Mouse (Mus musculus): ENCODE measurements around the gene Cacng5.

Cacng5 gene

DNA sequence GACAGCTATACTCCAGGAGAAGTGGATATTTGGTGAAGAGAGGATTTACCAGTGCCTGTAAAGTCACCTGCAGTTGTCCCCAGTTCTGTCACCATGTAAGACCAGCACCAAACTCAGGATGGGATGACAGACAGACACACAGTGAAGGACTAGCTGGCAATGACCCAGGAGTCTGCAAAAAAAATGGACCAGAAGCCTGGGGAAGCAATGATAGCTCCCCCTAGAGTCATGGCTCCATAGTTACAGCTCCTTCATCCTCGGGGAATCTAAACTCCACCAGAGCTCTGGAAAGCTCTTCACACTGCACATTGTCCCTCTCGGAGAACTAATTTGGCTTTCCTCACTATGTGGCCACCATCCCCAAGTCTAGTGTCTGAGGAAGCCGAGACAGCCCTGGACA, 1.5 kb downstream of the Cacng5 start:
- no peak for DNase-seq (ENCODE audit: low read depth, low spot score)
- no peaks in the 10 kb centered on the region for H3K36me3 ChIP-seq (ENCODE audit: control insufficient read depth, insufficient read depth, low read length, poor library complexity, severe bottlenecking)
- H3K27me3 ChIP-seq (ENCODE audit: control insufficient read depth, insufficient read depth, low read length, poor library complexity, severe bottlenecking) = peaks cover 3% of the 10 kb centered on the region

DNA sequence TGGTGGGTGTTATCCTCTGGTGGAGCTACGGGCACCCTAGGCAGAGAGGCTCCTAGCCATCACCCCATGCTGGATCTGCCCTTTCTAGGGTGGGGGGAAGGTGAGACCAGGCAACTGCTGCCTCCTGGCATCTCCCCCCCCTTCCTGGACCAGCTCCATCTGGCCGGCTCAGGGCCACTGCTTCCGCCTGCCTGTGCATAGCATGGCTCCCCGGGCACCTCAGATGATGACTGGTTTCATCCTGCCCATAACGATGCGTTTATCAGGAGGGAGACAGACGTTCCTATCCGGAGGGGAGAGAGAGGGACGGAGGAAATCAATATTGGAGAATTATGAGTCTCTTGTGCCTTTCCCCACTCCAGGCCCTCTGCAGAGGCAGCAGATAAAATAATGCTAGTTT, 9.5 kb downstream of the Cacng5 start:
- Histone ChIP-seq H3K27me3 (ENCODE audit: control insufficient read depth, insufficient read depth, low read length, poor library complexity, severe bottlenecking) (no peaks in the 10 kb centered on the region), H3K36me3 (ENCODE audit: control insufficient read depth, insufficient read depth, low read length, poor library complexity, severe bottlenecking) (no peaks in the 10 kb centered on the region)
- DNase-seq (ENCODE audit: low read depth, low spot score) = no peak

DNA sequence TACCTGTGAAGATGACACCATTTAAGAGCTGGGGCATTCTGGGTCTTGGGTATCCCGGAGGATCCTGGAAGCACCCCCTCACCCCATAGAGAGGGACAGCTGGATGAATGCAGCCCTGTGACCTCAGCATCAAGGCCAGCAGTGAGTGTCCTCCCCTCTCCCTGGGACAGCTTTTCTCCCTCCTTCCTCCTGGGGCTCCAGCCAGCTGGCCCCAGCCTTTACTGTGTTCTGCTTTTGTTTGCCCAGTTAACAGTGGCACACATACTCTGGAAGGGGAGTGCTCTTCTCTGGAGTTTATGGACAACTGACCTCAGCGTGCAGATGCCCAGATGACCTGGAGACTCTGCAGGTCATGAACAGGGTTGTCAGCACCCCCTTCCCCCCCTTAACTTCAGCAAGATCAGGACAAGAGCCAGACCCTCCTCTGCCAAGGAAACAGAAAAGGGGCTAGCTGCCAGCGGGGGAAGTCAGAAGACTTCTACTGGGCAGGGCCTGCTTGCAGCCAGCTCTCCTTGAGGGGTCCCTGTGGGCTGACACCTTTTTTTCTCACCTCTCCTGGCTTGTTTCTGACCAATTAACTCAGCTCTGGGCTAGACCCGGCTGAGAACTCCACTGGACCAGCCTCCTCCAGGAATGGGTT, 10.8 kb downstream of the Cacng5 start:
- H3K36me3 ChIP-seq (ENCODE audit: control insufficient read depth, insufficient read depth, low read length, poor library complexity, severe bottlenecking) = no peaks in the 10 kb centered on the region
- no peak for DNase-seq (ENCODE audit: low read depth, low spot score)
- no peaks in the 10 kb centered on the region for H3K27me3 ChIP-seq (ENCODE audit: control insufficient read depth, insufficient read depth, low read length, poor library complexity, severe bottlenecking)

DNA sequence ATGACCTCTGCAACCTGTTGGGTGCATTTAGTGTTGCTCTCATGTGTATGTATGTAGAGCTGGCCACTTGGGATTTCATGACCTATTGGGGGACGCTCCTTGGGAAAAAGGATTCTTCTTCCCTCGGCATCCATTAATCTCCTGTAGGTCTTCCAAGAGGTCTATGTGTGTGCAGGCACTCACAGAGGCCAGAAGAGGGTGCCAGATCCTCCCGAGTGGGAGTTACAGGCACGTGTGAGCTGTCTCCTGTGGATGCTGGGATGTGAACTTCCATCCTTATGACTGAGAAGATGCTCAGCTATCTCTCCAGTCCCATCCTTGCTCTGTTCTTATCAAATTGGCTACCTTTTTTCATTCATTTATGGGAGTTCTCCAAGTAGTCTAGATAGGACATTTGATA, 14.4 kb downstream of the Cacng5 start:
- H3K27me3 ChIP-seq (ENCODE audit: control insufficient read depth, insufficient read depth, low read length, poor library complexity, severe bottlenecking) = no peaks in the 10 kb centered on the region
- H3K36me3 ChIP-seq (ENCODE audit: control insufficient read depth, insufficient read depth, low read length, poor library complexity, severe bottlenecking) = no peaks in the 10 kb centered on the region
- no peak for DNase-seq (ENCODE audit: low read depth, low spot score)

DNA sequence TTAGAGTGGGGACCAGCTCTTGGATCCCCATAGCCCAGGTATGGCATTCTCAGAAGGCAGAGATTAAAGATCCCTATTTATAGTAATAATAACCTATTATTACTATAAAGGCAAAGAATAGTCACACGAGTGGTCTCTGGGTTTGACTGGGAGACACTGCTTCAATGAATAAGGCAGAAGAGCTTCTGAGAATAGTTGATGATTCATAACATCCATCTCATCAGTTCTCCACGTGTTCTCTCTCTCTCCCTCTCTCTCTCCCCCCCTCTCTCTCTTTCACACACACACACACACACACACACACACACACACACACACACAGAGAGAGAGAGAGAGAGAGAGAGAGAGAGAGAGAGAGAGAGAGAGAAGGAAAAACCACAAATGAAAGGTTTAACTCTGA, 16.2 kb downstream of the Cacng5 start:
- no peak for DNase-seq (ENCODE audit: low read depth, low spot score)
- H3K27me3 ChIP-seq (ENCODE audit: control insufficient read depth, insufficient read depth, low read length, poor library complexity, severe bottlenecking) = no peaks in the 10 kb centered on the region
- no peaks in the 10 kb centered on the region for H3K36me3 ChIP-seq (ENCODE audit: control insufficient read depth, insufficient read depth, low read length, poor library complexity, severe bottlenecking)

DNA sequence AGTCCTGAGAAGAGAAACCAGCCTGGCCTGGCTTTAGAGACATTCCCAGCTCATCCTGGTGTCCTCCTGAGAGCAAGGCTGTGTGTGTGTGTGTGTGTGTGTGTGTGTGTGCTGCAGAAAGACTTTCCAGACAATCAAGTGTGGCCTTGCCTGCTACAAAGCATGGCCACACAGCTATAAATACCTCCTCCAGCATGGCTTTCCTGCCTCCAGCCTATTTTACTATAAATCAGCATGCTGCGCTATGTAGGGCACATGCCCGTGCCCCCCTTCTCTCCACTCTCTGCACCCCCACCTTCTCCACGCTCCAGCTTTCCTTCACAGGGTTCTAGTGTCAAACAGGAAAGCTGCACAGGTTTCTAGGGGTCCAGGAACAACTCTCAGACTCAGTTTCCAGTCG, 19.2 kb downstream of the Cacng5 start:
- H3K36me3 ChIP-seq (ENCODE audit: control insufficient read depth, insufficient read depth, low read length, poor library complexity, severe bottlenecking) = no peaks in the 10 kb centered on the region
- no peak for DNase-seq (ENCODE audit: low read depth, low spot score)
- no peaks in the 10 kb centered on the region for H3K27me3 ChIP-seq (ENCODE audit: control insufficient read depth, insufficient read depth, low read length, poor library complexity, severe bottlenecking)

DNA sequence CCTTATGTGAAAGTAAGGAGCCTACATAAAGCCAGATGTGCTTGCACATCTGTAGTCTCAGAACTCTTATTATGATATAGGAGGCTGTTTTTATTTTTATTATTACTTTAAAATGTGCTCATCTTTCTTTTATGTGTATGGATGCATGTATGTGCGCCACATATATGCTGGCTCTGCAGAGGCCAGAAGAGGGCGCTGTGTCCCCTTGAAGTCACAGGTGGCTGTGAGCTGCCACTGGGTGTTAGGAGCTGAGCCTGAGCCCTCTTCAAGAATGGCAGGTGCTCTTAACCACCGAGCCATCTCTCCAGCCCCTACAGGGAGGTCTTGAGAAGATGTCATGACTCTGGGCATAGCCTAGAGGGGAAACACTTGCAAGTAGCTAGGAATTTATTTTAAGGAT, 23.5 kb downstream of the Cacng5 start:
- Histone ChIP-seq H3K36me3 (ENCODE audit: control insufficient read depth, insufficient read depth, low read length, poor library complexity, severe bottlenecking) (no peaks in the 10 kb centered on the region), H3K27me3 (ENCODE audit: control insufficient read depth, insufficient read depth, low read length, poor library complexity, severe bottlenecking) (no peaks in the 10 kb centered on the region)
- peak; percentile 12 for DNase-seq (ENCODE audit: low read depth, low spot score)

DNA sequence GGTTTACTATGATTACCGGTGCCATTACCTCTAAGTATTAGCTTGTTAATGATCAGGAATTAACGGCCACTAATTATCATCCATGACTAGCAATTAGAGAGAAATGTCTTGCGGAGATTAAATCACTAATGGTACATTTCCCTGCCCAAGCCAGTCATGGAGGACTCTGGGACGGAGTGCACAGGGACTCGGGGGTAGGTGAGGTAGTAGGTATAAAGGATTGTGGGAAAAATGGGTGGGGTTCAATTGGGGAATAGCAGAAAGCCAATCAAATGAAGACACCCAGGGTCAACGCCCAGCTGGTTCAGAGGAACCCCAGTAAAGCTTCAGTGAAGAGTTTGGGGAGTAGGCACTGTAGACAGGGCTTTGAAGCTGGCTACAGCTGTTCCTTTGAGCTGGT, 27.5 kb downstream of the Cacng5 start:
- Histone ChIP-seq H3K27me3 (ENCODE audit: control insufficient read depth, insufficient read depth, low read length, poor library complexity, severe bottlenecking) (no peaks in the 10 kb centered on the region), H3K36me3 (ENCODE audit: control insufficient read depth, insufficient read depth, low read length, poor library complexity, severe bottlenecking) (no peaks in the 10 kb centered on the region)
- no peak for DNase-seq (ENCODE audit: low read depth, low spot score)

DNA sequence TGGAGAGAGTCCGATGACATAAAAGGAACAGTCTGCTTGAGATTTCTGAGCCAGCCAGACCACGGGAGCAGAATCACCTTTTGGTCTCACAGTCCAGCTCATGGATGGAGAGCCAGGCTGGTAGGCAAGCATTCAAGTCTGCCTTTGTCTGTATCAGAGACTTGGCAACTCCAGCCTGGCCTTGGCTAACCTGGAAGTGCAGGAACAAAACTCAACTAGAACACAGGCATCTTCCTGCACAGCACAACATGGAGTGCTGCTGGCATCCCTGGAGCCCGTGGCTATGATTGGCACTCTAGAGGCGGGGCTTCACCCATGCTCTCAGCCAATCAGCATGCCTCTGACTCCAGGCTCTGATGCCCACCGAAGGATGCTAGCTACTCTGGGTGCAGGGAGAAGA, 38.0 kb downstream of the Cacng5 start:
- H3K36me3 ChIP-seq (ENCODE audit: control insufficient read depth, insufficient read depth, low read length, poor library complexity, severe bottlenecking) = no peaks in the 10 kb centered on the region
- H3K27me3 ChIP-seq (ENCODE audit: control insufficient read depth, insufficient read depth, low read length, poor library complexity, severe bottlenecking) = no peaks in the 10 kb centered on the region
- no peak for DNase-seq (ENCODE audit: low read depth, low spot score)

DNA sequence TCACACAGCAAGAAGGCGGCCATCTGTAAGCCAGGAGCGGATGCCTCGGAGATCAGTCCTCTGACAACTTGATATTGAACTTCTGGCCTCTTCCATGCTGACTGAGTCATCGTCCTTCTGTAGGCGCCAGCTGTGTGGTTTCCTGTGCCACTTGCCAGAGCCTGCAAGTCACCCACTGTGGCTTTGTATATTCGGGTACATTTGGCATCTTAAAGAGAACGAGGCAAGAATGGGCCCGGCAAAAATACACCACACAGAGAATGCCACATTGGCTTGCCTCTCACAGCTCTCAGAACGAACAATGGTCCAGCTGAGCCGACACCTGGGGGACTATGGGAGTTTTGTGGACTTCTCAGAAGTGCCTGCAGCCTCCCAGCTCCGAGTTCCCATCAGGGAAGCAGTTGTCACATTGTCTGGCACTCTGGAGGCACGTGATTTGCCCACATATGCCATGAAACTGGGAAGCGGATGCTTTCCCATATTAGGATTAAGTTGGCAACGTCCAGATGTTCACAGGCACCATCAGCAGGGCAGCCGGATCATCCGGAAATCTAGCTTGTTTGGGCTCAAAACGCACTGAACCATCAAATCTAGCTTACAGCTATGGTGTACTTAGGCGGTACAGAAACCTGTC, 38.9 kb downstream of the Cacng5 start:
- no peaks in the 10 kb centered on the region for H3K27me3 ChIP-seq (ENCODE audit: control insufficient read depth, insufficient read depth, low read length, poor library complexity, severe bottlenecking)
- no peak for DNase-seq (ENCODE audit: low read depth, low spot score)
- no peaks in the 10 kb centered on the region for H3K36me3 ChIP-seq (ENCODE audit: control insufficient read depth, insufficient read depth, low read length, poor library complexity, severe bottlenecking)

DNA sequence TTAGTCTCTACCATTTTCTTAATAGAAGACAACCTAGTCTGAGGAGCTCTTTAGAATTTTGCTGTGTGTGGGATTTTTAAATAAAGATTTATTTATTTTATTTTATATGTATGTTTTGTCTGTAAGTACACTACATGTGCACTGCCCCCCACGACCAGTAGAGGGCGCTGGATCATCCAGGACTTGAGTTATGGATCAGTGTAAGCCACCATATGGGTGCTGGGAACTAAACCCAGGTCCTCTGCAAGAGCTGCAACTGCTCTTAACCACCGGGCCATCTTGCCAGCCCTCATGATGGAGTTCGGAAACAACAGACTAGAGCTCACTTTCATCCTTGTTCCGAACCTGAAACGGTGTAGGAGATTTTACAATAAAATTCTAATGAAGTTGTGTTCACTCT, 42.1 kb downstream of the Cacng5 start:
- H3K27me3 ChIP-seq (ENCODE audit: control insufficient read depth, insufficient read depth, low read length, poor library complexity, severe bottlenecking) = no peaks in the 10 kb centered on the region
- H3K36me3 ChIP-seq (ENCODE audit: control insufficient read depth, insufficient read depth, low read length, poor library complexity, severe bottlenecking) = no peaks in the 10 kb centered on the region

DNA sequence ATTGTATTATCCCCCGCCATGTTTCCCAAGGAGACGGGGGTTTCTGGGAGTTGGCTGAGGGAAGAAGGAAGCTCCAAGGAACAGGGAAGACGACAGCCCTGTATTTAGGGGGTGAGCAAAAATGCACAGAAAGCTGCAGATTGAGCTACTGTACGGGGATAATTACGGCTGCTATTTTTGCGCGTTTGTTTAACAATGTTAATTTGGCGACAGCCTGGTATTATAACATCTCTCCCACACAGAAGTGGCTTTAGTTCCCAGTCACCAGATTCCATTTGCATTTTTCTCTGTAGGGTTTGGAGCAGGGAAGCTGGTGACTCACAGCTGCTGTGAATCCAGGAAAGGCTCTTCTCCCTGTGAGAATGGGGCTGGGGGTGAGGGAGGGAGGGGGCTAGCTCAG, 47.3 kb downstream of the Cacng5 start:
- H3K27me3 ChIP-seq (ENCODE audit: control insufficient read depth, insufficient read depth, low read length, poor library complexity, severe bottlenecking) = no peaks in the 10 kb centered on the region
- H3K36me3 ChIP-seq (ENCODE audit: control insufficient read depth, insufficient read depth, low read length, poor library complexity, severe bottlenecking) = no peaks in the 10 kb centered on the region
- DNase-seq (ENCODE audit: low read depth, low spot score) = no peak

More for the DNA sequence above, 42.1 kb downstream of the Cacng5 start:
- no peak for DNase-seq (ENCODE audit: low read depth, low spot score)

DNA sequence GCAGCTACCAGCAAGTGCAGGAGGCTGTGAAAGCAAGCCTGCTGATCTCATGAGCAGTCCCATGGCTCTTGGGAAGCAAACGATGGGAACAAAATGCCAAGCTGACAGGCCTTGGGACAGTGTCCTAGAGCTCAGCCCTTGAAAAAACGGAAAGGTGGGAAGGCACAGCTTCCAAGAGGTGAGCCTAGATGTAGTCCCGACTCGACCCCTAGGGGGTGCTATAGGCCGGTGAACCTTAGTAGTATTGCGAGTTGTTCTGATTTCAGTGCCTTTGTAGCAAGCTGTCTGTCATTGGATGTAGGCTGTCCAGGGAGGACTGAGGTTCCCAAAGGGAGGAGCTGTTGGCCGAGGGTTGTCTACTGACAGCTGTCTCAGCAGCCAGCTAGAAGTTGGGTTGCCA, 49.7 kb downstream of the Cacng5 start:
- H3K27me3 ChIP-seq (ENCODE audit: control insufficient read depth, insufficient read depth, low read length, poor library complexity, severe bottlenecking) = no peaks in the 10 kb centered on the region
- H3K36me3 ChIP-seq (ENCODE audit: control insufficient read depth, insufficient read depth, low read length, poor library complexity, severe bottlenecking) = no peaks in the 10 kb centered on the region
- DNase-seq (ENCODE audit: low read depth, low spot score) = peak; percentile 59

DNA sequence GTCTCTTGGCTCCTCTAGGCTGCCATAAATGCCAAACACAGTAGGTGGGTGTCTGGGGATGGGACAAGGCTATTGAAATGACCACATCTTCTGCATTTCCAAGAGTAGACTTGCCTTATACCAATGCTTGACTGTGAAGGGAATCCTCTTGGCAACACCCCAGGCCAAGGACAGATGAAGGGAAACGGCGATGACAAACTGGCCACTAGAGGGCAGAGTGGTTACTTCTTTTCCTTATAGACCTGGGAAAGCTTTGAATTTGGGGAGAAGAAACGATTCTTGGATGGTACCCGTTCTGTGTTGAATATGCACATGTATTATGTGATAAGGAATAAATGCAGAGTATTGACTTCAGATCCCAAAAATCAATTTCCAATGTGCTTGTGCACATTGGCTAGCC, 50.8 kb downstream of the Cacng5 start:
- no peaks in the 10 kb centered on the region for H3K36me3 ChIP-seq (ENCODE audit: control insufficient read depth, insufficient read depth, low read length, poor library complexity, severe bottlenecking)
- H3K27me3 ChIP-seq (ENCODE audit: control insufficient read depth, insufficient read depth, low read length, poor library complexity, severe bottlenecking) = no peaks in the 10 kb centered on the region
- DNase-seq (ENCODE audit: low read depth, low spot score) = peak; percentile 59

DNA sequence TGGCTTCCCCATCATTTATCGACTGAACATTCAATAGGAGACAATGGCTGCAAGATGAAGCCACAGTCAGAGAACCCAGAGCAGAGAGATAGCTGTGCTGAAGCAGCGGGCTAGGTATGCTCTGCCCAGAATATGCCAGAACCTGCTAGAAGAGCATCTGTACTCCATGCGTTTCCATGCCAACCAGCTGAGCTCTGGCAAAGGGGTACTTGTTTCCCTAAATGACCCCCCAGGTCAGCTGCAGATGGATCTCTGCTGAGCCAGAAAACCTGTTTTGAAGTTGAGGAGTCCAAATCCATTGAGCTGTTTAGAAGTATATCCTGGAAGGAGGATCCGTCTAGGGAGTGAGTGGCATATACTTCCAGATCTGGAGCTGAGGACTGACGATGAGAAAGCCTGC, 53.1 kb downstream of the Cacng5 start:
- H3K36me3 ChIP-seq (ENCODE audit: control insufficient read depth, insufficient read depth, low read length, poor library complexity, severe bottlenecking) = no peaks in the 10 kb centered on the region
- DNase-seq (ENCODE audit: low read depth, low spot score) = no peak
- no peaks in the 10 kb centered on the region for H3K27me3 ChIP-seq (ENCODE audit: control insufficient read depth, insufficient read depth, low read length, poor library complexity, severe bottlenecking)

DNA sequence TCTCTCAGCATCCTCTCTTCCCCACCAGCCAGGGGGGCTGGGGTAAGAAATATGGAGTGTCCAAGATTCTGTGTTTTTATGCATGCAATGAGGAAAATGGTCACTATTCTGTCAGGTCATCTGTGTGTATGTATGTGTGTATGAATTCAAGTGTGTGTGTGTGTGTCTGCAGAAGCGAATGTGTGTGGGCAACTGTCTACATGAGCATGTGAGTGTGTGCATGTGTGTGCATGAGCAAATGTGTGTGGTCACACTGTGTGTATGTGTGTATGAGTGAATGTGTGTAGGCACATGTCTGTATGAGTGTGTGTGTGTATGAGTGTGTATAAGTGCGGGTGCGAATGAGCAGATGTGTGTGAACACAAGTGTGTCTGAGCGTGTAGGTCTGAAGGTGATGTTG, 55.0 kb downstream of the Cacng5 start:
- no peak for DNase-seq (ENCODE audit: low read depth, low spot score)
- H3K36me3 ChIP-seq (ENCODE audit: control insufficient read depth, insufficient read depth, low read length, poor library complexity, severe bottlenecking) = no peaks in the 10 kb centered on the region
- H3K27me3 ChIP-seq (ENCODE audit: control insufficient read depth, insufficient read depth, low read length, poor library complexity, severe bottlenecking) = no peaks in the 10 kb centered on the region

All from splenic B cell, adult 2 months (primary cell).